Mouse (Mus musculus) forebrain, postnatal 0 days (tissue): ENCODE results near the gene Shox2. TPM values are rescaled to one million over a fixed set of nuclear protein-coding genes. Genes with fewer than 3 reads are reported as not detected.
A peak's percentile ranks its signal among the peaks of the same experiment; 100 is the strongest.

Experiments used
- ATAC-seq: fragments of 200-750 bp; cut with Nextera tagmentation; 2 replicates; pipeline ENCODE4 v1.8.0; 2017; ENCODE audit warnings: mild to moderate bottlenecking, moderate library complexity
- DNase-seq: peaks from one replicate; pipeline ENCODE4 v3.0.0-alpha.2; 2015
- H3K27ac ChIP-seq: fragments of 300-500 bp; sonication (generic); 2 replicates; pipeline ENCODE4 v1.5.1; 2014; ENCODE audit warnings: low read depth, mild to moderate bottlenecking, antibody characterized with exemption, low read length, moderate library complexity, mixed read lengths
- H3K27me3 ChIP-seq: fragments of 300-500 bp; sonication (generic); 2 replicates; pipeline ENCODE4 v1.6.1; 2014; ENCODE audit warnings: mild to moderate bottlenecking, low read length, mixed read lengths; ENCODE audit not compliant: insufficient read depth
- H3K36me3 ChIP-seq: fragments of 300-500 bp; sonication (generic); 2 replicates; pipeline ENCODE4 v1.6.1; 2014; ENCODE audit warnings: mild to moderate bottlenecking, moderate library complexity; ENCODE audit not compliant: insufficient read depth
- H3K4me1 ChIP-seq: fragments of 300-500 bp; sonication (generic); 2 replicates; pipeline ENCODE4 v1.6.1; 2014; ENCODE audit warnings: antibody characterized with exemption; ENCODE audit not compliant: insufficient read depth
- H3K4me2 ChIP-seq: fragments of 300-500 bp; sonication (generic); 2 replicates; pipeline ENCODE4 v1.6.1; 2014; ENCODE audit warnings: low read depth, mild to moderate bottlenecking, moderate library complexity
- H3K4me3 ChIP-seq: fragments of 300-500 bp; sonication (generic); 2 replicates; pipeline ENCODE4 v1.5.1; 2014; ENCODE audit warnings: low read depth, low read length, mixed read lengths
- H3K9ac ChIP-seq: fragments of 300-500 bp; sonication (generic); 2 replicates; pipeline ENCODE4 v1.6.1; 2014; ENCODE audit warnings: mild to moderate bottlenecking
- H3K9me3 ChIP-seq: fragments of 300-500 bp; sonication (generic); 2 replicates; pipeline ENCODE4 v1.6.1; 2016; ENCODE audit warnings: low read length
- CTCF ChIP-seq: sonication (generic); IDR thresholded peaks from 2 replicates; pipeline ENCODE4 v1.5.1; 2016; ENCODE audit warnings: antibody characterized with exemption, control low read depth, low read depth
- WGBS: fragments of 180-500 bp; shearing (Covaris S2); extraction: QIAGEN DNeasy Blood & Tissue Kit; methylation state at CpG from one replicate; pipeline ENCODE4 v1.1.7; 2014; 5-methylcytosine and 5-hydroxymethylcytosine counted together
- polyA plus RNA-seq: library from polyadenylated mRNA; unstranded; fragments of >200 nt; fragmentation: Nextera tagmentation; extraction: Ambion mirVana; gene quantifications from 2 replicates; pipeline ENCODE4 v1.2.1, GENCODE M21; 2015
- total RNA-seq: library from RNA; depleted of rRNA; stranded (reverse); fragments of >200 nt; gene quantifications from 2 replicates; pipeline ENCODE4 v1.2.3, GENCODE M21; 2014; rRNA removed

Gene Shox2
- total and polyA plus RNA-seq, 2 experiments from 2014 or later, result 3.9 to 5.4 TPM

DNA sequence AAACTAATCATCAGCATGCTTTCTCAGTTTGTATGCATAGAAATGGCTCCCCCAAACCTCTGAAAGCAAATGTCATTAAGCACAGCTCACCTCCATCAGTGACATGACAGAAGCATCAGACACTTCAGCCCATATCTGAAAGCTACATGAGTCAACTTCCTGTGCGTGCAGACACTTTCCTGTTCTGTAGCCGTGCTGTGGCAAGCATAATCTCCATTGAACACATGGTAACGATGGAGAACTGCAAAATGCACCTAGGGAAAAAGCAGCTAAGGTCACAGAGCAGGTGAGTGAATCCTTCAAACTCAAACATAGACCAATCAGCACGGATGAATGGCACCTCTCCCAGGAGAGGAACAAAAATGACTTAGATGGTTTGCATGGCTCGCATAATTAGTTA is 21.6 kb downstream of the Shox2 start:
- TF ChIP-seq CTCF, result no peak
- 75% methylated on average over 5 of the region's 5 CpGs for WGBS
- Histone ChIP-seq H3K4me1 (no peaks in the 10 kb centered on the region), H3K4me3 (no peak overlapping the region), H3K36me3 (no peaks in the 10 kb centered on the region), H3K27me3 (no peaks in the 10 kb centered on the region; the same call in 1 of the 2 replicates), H3K9me3 (no peaks in the 10 kb centered on the region), H3K27ac (no peak overlapping the region), H3K9ac (no peak overlapping the region), H3K4me2 (no peak overlapping the region)
- DNase-seq, result no peak
- no peak for ATAC-seq

DNA sequence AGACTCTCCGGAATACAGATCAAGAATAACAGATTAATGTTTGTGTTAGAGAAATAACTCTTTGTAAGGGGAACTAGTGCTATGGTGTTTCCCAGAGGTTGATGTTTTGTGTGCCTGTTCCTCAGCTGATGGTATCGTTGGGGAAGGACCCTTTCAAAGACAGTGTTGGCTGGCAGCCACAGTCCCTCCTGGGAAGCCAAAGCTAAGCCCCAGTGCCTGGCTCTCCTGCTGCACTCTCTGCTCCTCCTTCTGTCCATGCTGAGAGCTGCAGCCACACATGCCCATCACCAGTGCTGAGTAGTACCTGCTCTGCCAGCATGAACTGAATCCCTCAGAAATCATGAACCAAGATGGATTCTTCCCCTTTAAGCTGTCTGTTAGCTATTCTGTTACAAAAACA is 26.4 kb downstream of the Shox2 start:
- Histone ChIP-seq H3K9me3 (no peaks in the 10 kb centered on the region), H3K4me3 (no peak overlapping the region), H3K4me2 (no peak overlapping the region), H3K9ac (no peak overlapping the region), H3K27me3 (no peaks in the 10 kb centered on the region), H3K4me1 (no peaks in the 10 kb centered on the region), H3K36me3 (no peaks in the 10 kb centered on the region), H3K27ac (no peak overlapping the region)
- TF ChIP-seq CTCF, result peak; percentile 25; the same call in 1 of the 2 replicates
- 49% methylated on average over 2 of the region's 2 CpGs for WGBS
- DNase-seq, result no peak
- no peak for ATAC-seq

DNA sequence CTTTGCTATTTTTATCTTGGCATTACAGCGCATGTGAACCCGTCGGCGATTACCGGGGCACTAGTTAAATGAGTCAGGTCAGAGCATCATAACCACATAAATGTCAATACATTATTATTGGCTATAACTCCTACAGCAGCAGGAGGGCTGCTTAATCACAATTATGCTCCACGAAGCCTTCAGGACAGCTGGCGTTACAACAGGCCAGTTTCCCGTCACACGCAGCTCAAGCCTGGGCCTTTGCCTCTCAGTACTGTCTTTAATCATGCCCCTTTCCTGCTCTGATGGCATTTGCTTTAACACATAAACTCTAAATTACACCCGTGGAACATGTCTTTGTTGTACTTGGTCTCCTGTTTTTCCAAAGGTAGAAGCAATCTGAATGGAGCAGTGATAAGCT is 41.9 kb downstream of the Shox2 start:
- no peak for DNase-seq
- Histone ChIP-seq H3K4me2 (no peak overlapping the region), H3K36me3 (no peaks in the 10 kb centered on the region), H3K27ac (no peak overlapping the region), H3K27me3 (no peaks in the 10 kb centered on the region; the same call in 1 of the 2 replicates), H3K9me3 (no peaks in the 10 kb centered on the region), H3K4me1 (no peaks in the 10 kb centered on the region), H3K4me3 (no peak overlapping the region), H3K9ac (no peak overlapping the region)
- 62% methylated on average over 10 of the region's 10 CpGs for WGBS
- no peak for ATAC-seq
- TF ChIP-seq CTCF, result no peak

DNA sequence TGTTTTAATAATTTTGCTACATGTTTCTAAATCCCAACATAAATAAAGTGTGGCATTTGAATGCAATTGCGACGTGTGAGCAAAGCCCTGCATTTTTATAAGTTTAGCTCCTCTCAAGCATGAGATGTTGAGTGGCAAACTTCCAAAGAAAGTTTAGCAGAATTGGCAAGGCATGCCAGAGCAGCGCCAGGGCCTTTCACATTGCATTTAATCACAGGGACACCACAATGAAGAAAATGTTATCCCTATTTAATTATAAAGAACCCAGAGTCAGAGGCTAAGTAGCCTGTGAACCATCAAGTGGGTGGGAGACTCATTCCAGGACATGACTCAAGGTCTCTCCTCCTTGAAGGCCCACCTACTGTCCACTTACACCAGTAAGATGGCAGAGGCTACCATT is 59.1 kb downstream of the Shox2 start:
- no peak for TF ChIP-seq CTCF
- WGBS, result 20% methylated on average over 3 of the region's 3 CpGs

More for the DNA sequence above, 59.1 kb downstream of the Shox2 start:
- no peak overlapping the region for H3K4me2 ChIP-seq
- H3K9ac ChIP-seq, result no peak overlapping the region
- ATAC-seq, result no peak
- no peak overlapping the region for H3K27ac ChIP-seq
- no peak overlapping the region for H3K4me3 ChIP-seq
- no peaks in the 10 kb centered on the region for H3K9me3 ChIP-seq
- H3K4me1 ChIP-seq, result no peaks in the 10 kb centered on the region
- H3K27me3 ChIP-seq, result no peaks in the 10 kb centered on the region
- no peaks in the 10 kb centered on the region for H3K36me3 ChIP-seq
- peak; percentile 36 for DNase-seq

Other genes starting within 250 kb of the Shox2 start
- gene Rsrc1, start 381 bp downstream of the Shox2 start, total RNA-seq, result 30.5 and 33.6 TPM in 2 replicates
- 25.9 and 27.6 TPM in 2 replicates for gene Rsrc1, start 381 bp downstream of the Shox2 start, polyA plus RNA-seq